Mouse (Mus musculus) E14TG2a.4 (cell line): ENCODE data around the gene Fam196b.

Experiments used
- CTCF ChIP-seq: conservative IDR thresholded peaks from 2 replicates; pipeline ENCODE4 v1.5.1; 2014; ENCODE audit warnings: low read length
- NANOG ChIP-seq: IDR thresholded peaks from 2 replicates; pipeline ENCODE4 v1.6.1; 2014; ENCODE audit warnings: borderline replicate concordance, low read length, mixed read lengths
- POU5F1 ChIP-seq: IDR thresholded peaks from 2 replicates; pipeline ENCODE4 v1.6.1; 2014; ENCODE audit warnings: low read length, borderline replicate concordance

- TF ChIP-seq CTCF (no peak), NANOG (no peak), POU5F1 (no peak)
These were observed 135.3 kb downstream of the Fam196b start for GRCm38 (mm10) chr11:34449944-34450343.
